Mouse (Mus musculus): Measurements from ENCODE around the gene Dohh.

Gene Dohh

GRCm38 (mm10) chr10:81356991-81357844 is 27.0 kb upstream of the Dohh start, which contains the start of gene Mfsd12:
Mfsd12 (plus strand) TSS chr10:81357491.
- peak; percentile 64 to 72 for DNase-seq (ENCODE audit: low read depth in 1 of 2, low spot score in 2 of 2)

GRCm38 (mm10) chr10:81358209-81358608 is 26.0 kb upstream of the Dohh start:
- no peak for DNase-seq (ENCODE audit: low read depth in 1 of 2, low spot score in 2 of 2)

- DNase-seq (ENCODE audit: low read depth in 1 of 2, low spot score in 2 of 2) = peak in 1 of 2 experiments; percentile 48
Observed at GRCm38 (mm10) chr10:81358841-81359240, 25.4 kb upstream of the Dohh start.

- no peak for DNase-seq (ENCODE audit: low read depth in 1 of 2, low spot score in 2 of 2)
Observed at GRCm38 (mm10) chr10:81360721-81361120, 23.5 kb upstream of the Dohh start.

GRCm38 (mm10) chr10:81362336-81362949 is 21.8 kb upstream of the Dohh start:
- DNase-seq (ENCODE audit: low read depth in 1 of 2, low spot score in 2 of 2) = no peak

- DNase-seq (ENCODE audit: low read depth in 1 of 2, low spot score in 2 of 2) = no peak
Observed at GRCm38 (mm10) chr10:81363436-81364346, 20.5 kb upstream of the Dohh start.

GRCm38 (mm10) chr10:81364666-81365065 is 19.6 kb upstream of the Dohh start:
- DNase-seq (ENCODE audit: low read depth in 1 of 2, low spot score in 2 of 2) = no peak

- no peak for DNase-seq (ENCODE audit: low read depth in 1 of 2, low spot score in 2 of 2)
Observed at GRCm38 (mm10) chr10:81365073-81365472, 19.2 kb upstream of the Dohh start.

GRCm38 (mm10) chr10:81365672-81366476 is 18.4 kb upstream of the Dohh start, which contains the start of gene 4930404N11Rik:
4930404N11Rik (minus strand) TSS chr10:81365816.
- peak in 1 of 2 experiments; percentile 44 for DNase-seq (ENCODE audit: low read depth in 1 of 2, low spot score in 2 of 2)

- no peak for DNase-seq (ENCODE audit: low read depth in 1 of 2, low spot score in 2 of 2)
Observed at GRCm38 (mm10) chr10:81366477-81367206, 17.6 kb upstream of the Dohh start.

- no peak for DNase-seq (ENCODE audit: low read depth in 1 of 2, low spot score in 2 of 2)
Observed at GRCm38 (mm10) chr10:81367207-81367495, 17.1 kb upstream of the Dohh start.

GRCm38 (mm10) chr10:81375322-81375721 is 8.9 kb upstream of the Dohh start:
- DNase-seq (ENCODE audit: low read depth in 1 of 2, low spot score in 2 of 2) = no peak

- DNase-seq (ENCODE audit: low read depth in 1 of 2, low spot score in 2 of 2) = no peak
Observed at GRCm38 (mm10) chr10:81376561-81377361, 7.5 kb upstream of the Dohh start.

- DNase-seq (ENCODE audit: low read depth in 1 of 2, low spot score in 2 of 2) = no peak
Observed at GRCm38 (mm10) chr10:81377362-81377664, 6.9 kb upstream of the Dohh start.

- no peak for DNase-seq (ENCODE audit: low read depth in 1 of 2, low spot score in 2 of 2)
Observed at GRCm38 (mm10) chr10:81377793-81378552, 6.3 kb upstream of the Dohh start, which contains the start of gene Fzr1. Fzr1 (minus strand) TSS chr10:81378516.

GRCm38 (mm10) chr10:81378553-81379182 is 5.6 kb upstream of the Dohh start:
- DNase-seq (ENCODE audit: low read depth in 1 of 2, low spot score in 2 of 2) = peak; percentile 100

GRCm38 (mm10) chr10:81379183-81379553 is 5.1 kb upstream of the Dohh start:
- no peak for DNase-seq (ENCODE audit: low read depth in 1 of 2, low spot score in 2 of 2)

GRCm38 (mm10) chr10:81379809-81380378 is 4.3 kb upstream of the Dohh start:
- DNase-seq (ENCODE audit: low read depth in 1 of 2, low spot score in 2 of 2) = no peak
